In genomic region chr8:107035641-107036040, GRCm38 (mm10) we compare ENCODE assay signal across 33 mouse cellular contexts. TPM values are rescaled to one million over a fixed set of nuclear protein-coding genes. Genes with fewer than 3 reads are reported as not detected.
DNase-seq lines count a peak whose midpoint lies in the region; ATAC-seq lines count a peak whose summit lies in the region.
"Had no signal": no experiment of that assay in that cellular context is flagged by ENCODE, and none has a peak within 500 bp of the region (broad histone marks: within the 10 kb centered on the region; RNA-seq: fewer than 3 reads in every experiment).

No protein-coding gene starts in this region.

- 92% methylated on average over 3 of the region's 3 CpGs for WGBS in embryonic facial prominence, embryonic 13.5 days
- 90% methylated on average over 3 of the region's 3 CpGs for WGBS in embryonic facial prominence, embryonic 10.5 days
- WGBS in hindbrain, embryonic 13.5 days, result 83% methylated on average over 3 of the region's 3 CpGs
- WGBS in hindbrain, embryonic 10.5 days, result 90% methylated on average over 3 of the region's 3 CpGs

- ATAC-seq in embryonic facial prominence, embryonic 13.5 days (ENCODE audit: insufficient number of reproducible peaks, insufficient read depth, low FRiP score, low TSS enrichment, low read depth), result no peak
- no peak for ATAC-seq in hindbrain, embryonic 13.5 days (ENCODE audit: low FRiP score)
- no peak for ATAC-seq in megakaryocyte, adult 5-6 weeks (ENCODE audit: poor library complexity, severe bottlenecking)
- ATAC-seq: activated CD4-positive, CD25-positive, alpha-beta regulatory T cell, adult 4 months; CD4-positive, CD25-positive, alpha-beta regulatory T cell, adult 4 months; forebrain, embryonic 14.5 days; forebrain, embryonic 16.5 days; Patski had no signal

- H3K4me3 ChIP-seq in embryonic facial prominence, embryonic 13.5 days, result no peak overlapping the region
- H3K4me3 ChIP-seq in embryonic facial prominence, embryonic 10.5 days, result no peak overlapping the region
- H3K4me3 ChIP-seq in hindbrain, embryonic 13.5 days, result no peak overlapping the region
- H3K4me3 ChIP-seq in hindbrain, embryonic 10.5 days, result no peak overlapping the region
- peak overlapping the region; percentile 50 for H3K4me3 ChIP-seq in megakaryocyte, embryonic 14.5 days (replicated peaks)
- H3K4me3 ChIP-seq: embryonic facial prominence, embryonic 12.5 days; embryonic facial prominence, embryonic 15.5 days; erythroblast, embryonic 14.5 days; forebrain, embryonic 10.5 days; forebrain, embryonic 12.5 days had no signal

- no peaks in the 10 kb centered on the region for H3K9me3 ChIP-seq in embryonic facial prominence, embryonic 13.5 days
- H3K9me3 ChIP-seq in embryonic facial prominence, embryonic 10.5 days, result no peaks in the 10 kb centered on the region
- H3K9me3 ChIP-seq in hindbrain, embryonic 13.5 days, result no peaks in the 10 kb centered on the region
- no peaks in the 10 kb centered on the region for H3K9me3 ChIP-seq in hindbrain, embryonic 10.5 days
- H3K9me3 ChIP-seq in megakaryocyte, embryonic 14.5 days, result no peaks in the 10 kb centered on the region
- H3K9me3 ChIP-seq: embryonic facial prominence, embryonic 12.5 days; embryonic facial prominence, embryonic 15.5 days; forebrain, embryonic 10.5 days; forebrain, embryonic 12.5 days; G1E had no signal

- no peak overlapping the region for H3K27ac ChIP-seq in embryonic facial prominence, embryonic 13.5 days
- H3K27ac ChIP-seq in embryonic facial prominence, embryonic 10.5 days (replicated peaks), result no peak overlapping the region
- no peak overlapping the region for H3K27ac ChIP-seq in hindbrain, embryonic 13.5 days
- no peak overlapping the region for H3K27ac ChIP-seq in hindbrain, embryonic 10.5 days
- H3K27ac ChIP-seq: embryonic facial prominence, embryonic 12.5 days; embryonic facial prominence, embryonic 15.5 days; forebrain, embryonic 10.5 days; forebrain, embryonic 12.5 days had no signal

- H3K4me1 ChIP-seq in embryonic facial prominence, embryonic 13.5 days, result peaks cover 17% of the 10 kb centered on the region
- peaks cover 19% of the 10 kb centered on the region for H3K4me1 ChIP-seq in embryonic facial prominence, embryonic 10.5 days
- H3K4me1 ChIP-seq in hindbrain, embryonic 13.5 days (replicated peaks), result peaks cover 24% of the 10 kb centered on the region
- H3K4me1 ChIP-seq in hindbrain, embryonic 10.5 days (replicated peaks), result peaks cover 20% of the 10 kb centered on the region
- H3K4me1 ChIP-seq in megakaryocyte, embryonic 14.5 days, result peaks cover 43% of the 10 kb centered on the region

- no peaks in the 10 kb centered on the region for H3K27me3 ChIP-seq in embryonic facial prominence, embryonic 13.5 days
- no peaks in the 10 kb centered on the region for H3K27me3 ChIP-seq in embryonic facial prominence, embryonic 10.5 days (replicated peaks; ENCODE audit: low read depth, poor library complexity, severe bottlenecking)
- H3K27me3 ChIP-seq in hindbrain, embryonic 13.5 days, result no peaks in the 10 kb centered on the region
- no peaks in the 10 kb centered on the region for H3K27me3 ChIP-seq in hindbrain, embryonic 10.5 days (ENCODE audit: insufficient read depth, poor library complexity, severe bottlenecking)
- H3K27me3 ChIP-seq in megakaryocyte, embryonic 14.5 days (replicated peaks), result no peaks in the 10 kb centered on the region
- H3K27me3 ChIP-seq: CH12.LX; embryonic facial prominence, embryonic 12.5 days; embryonic facial prominence, embryonic 15.5 days; forebrain, embryonic 12.5 days; Patski had no signal

- peaks cover 47% of the 10 kb centered on the region for H3K36me3 ChIP-seq in embryonic facial prominence, embryonic 13.5 days
- peaks cover 34% of the 10 kb centered on the region for H3K36me3 ChIP-seq in embryonic facial prominence, embryonic 10.5 days (replicated peaks)
- peaks cover 46% of the 10 kb centered on the region for H3K36me3 ChIP-seq in hindbrain, embryonic 13.5 days
- H3K36me3 ChIP-seq in hindbrain, embryonic 10.5 days, result peaks cover 43% of the 10 kb centered on the region
- peaks cover 53% of the 10 kb centered on the region for H3K36me3 ChIP-seq in megakaryocyte, embryonic 14.5 days (replicated peaks; ENCODE audit: low read length)

- peak; percentile 56 to 68 for DNase-seq in cerebellum, postnatal 10 days
- DNase-seq in cerebellum, postnatal 25 days, result no peak
- DNase-seq in embryonic facial prominence, embryonic 10.5 days (ENCODE audit: low spot score), result no peak
- DNase-seq in hindbrain, embryonic 10.5 days (ENCODE audit: low spot score), result no peak
- DNase-seq: adrenal gland, adult 8-10 months; adrenal gland, postnatal 14 days; adrenal gland, postnatal 36 days; B cell, adult 2 months; cerebellum, adult 11 months; cerebellum, adult 18-20 months; cerebellum, adult 9-10 months; cerebellum, postnatal 36 days; embryo, embryonic 11 days had no signal

- no peak overlapping the region for H3K4me2 ChIP-seq in embryonic facial prominence, embryonic 13.5 days
- H3K4me2 ChIP-seq in hindbrain, embryonic 13.5 days, result no peak overlapping the region
- H3K4me2 ChIP-seq: embryonic facial prominence, embryonic 12.5 days; embryonic facial prominence, embryonic 15.5 days; forebrain, embryonic 12.5 days had no signal

- H3K9ac ChIP-seq in embryonic facial prominence, embryonic 13.5 days, result 0 out of 2 replicates have a peak overlapping the region, but pooled peaks have one; percentile 21
- peak overlapping the region; percentile 43; the same call in 1 of the 2 replicates for H3K9ac ChIP-seq in hindbrain, embryonic 13.5 days
- H3K9ac ChIP-seq: embryonic facial prominence, embryonic 12.5 days; embryonic facial prominence, embryonic 15.5 days; forebrain, embryonic 12.5 days had no signal

RNA-seq across cellular contexts. Expression of gene Vps4a, which starts 4.6 kb away (rescaled TPM):
- 81.6 and 81.7 TPM in 2 replicates for polyA plus RNA-seq in embryonic facial prominence, embryonic 13.5 days (2015; fragmentation: Nextera tagmentation; extraction: Ambion mirVana)
- 65.7 and 66.0 TPM in 2 replicates for polyA plus RNA-seq in embryonic facial prominence, embryonic 10.5 days (2016; fragmentation: Nextera tagmentation; extraction: Ambion mirVana)
- polyA plus RNA-seq in hindbrain, embryonic 13.5 days (2015; fragmentation: Nextera tagmentation; extraction: Ambion mirVana), result 139 and 143 TPM in 2 replicates
- 73.0 and 85.7 TPM in 2 replicates for polyA plus RNA-seq in hindbrain, embryonic 10.5 days (2016; fragmentation: Nextera tagmentation; extraction: Ambion mirVana)
- polyA plus RNA-seq in megakaryocyte, embryonic 14.5 days (2012; ENCODE audit: insufficient read depth, low replicate concordance), result 4.1 and 12.0 TPM in 2 replicates
- 33.9 and 36.9 TPM in 2 replicates for total RNA-seq in megakaryocyte, adult 5-6 weeks (2015)
- total RNA-seq in megakaryocyte, adult 5-6 weeks (2017), result 41.4 and 42.8 TPM in 2 replicates

RNA-seq across cellular contexts. Expression of gene Pdf, which starts 12.8 kb away (rescaled TPM):
- polyA plus RNA-seq in embryonic facial prominence, embryonic 13.5 days (2015; fragmentation: Nextera tagmentation; extraction: Ambion mirVana), result 51.1 and 55.7 TPM in 2 replicates
- polyA plus RNA-seq in embryonic facial prominence, embryonic 10.5 days (2016; fragmentation: Nextera tagmentation; extraction: Ambion mirVana), result 53.4 and 54.1 TPM in 2 replicates
- 36.8 and 38.5 TPM in 2 replicates for polyA plus RNA-seq in hindbrain, embryonic 13.5 days (2015; fragmentation: Nextera tagmentation; extraction: Ambion mirVana)
- polyA plus RNA-seq in hindbrain, embryonic 10.5 days (2016; fragmentation: Nextera tagmentation; extraction: Ambion mirVana), result 50.7 and 58.1 TPM in 2 replicates
- polyA plus RNA-seq in megakaryocyte, embryonic 14.5 days (2012; ENCODE audit: insufficient read depth, low replicate concordance), result 7.9 and 8.3 TPM in 2 replicates
- 9.8 and 12.9 TPM in 2 replicates for total RNA-seq in megakaryocyte, adult 5-6 weeks (2015)
- total RNA-seq in megakaryocyte, adult 5-6 weeks (2017), result 15.6 and 29.5 TPM in 2 replicates

RNA-seq across cellular contexts. Expression of gene Cog8, which starts 20.8 kb away (rescaled TPM):
- polyA plus RNA-seq in embryonic facial prominence, embryonic 13.5 days (2015; fragmentation: Nextera tagmentation; extraction: Ambion mirVana), result 39.9 and 40.4 TPM in 2 replicates
- polyA plus RNA-seq in embryonic facial prominence, embryonic 10.5 days (2016; fragmentation: Nextera tagmentation; extraction: Ambion mirVana), result 40.5 and 41.3 TPM in 2 replicates
- 39.6 and 40.9 TPM in 2 replicates for polyA plus RNA-seq in hindbrain, embryonic 13.5 days (2015; fragmentation: Nextera tagmentation; extraction: Ambion mirVana)
- 39.2 and 43.5 TPM in 2 replicates for polyA plus RNA-seq in hindbrain, embryonic 10.5 days (2016; fragmentation: Nextera tagmentation; extraction: Ambion mirVana)
- 9.2 and 18.5 TPM in 2 replicates for polyA plus RNA-seq in megakaryocyte, embryonic 14.5 days (2012; ENCODE audit: insufficient read depth, low replicate concordance)
- total RNA-seq in megakaryocyte, adult 5-6 weeks (2015), result 14.7 and 16.8 TPM in 2 replicates
- total RNA-seq in megakaryocyte, adult 5-6 weeks (2017), result 17.7 and 24.3 TPM in 2 replicates

RNA-seq across cellular contexts. Expression of gene Nip7, which starts 21.0 kb away (rescaled TPM):
- polyA plus RNA-seq in embryonic facial prominence, embryonic 13.5 days (2015; fragmentation: Nextera tagmentation; extraction: Ambion mirVana), result 87.2 and 109 TPM in 2 replicates
- 122 and 123 TPM in 2 replicates for polyA plus RNA-seq in embryonic facial prominence, embryonic 10.5 days (2016; fragmentation: Nextera tagmentation; extraction: Ambion mirVana)
- polyA plus RNA-seq in hindbrain, embryonic 13.5 days (2015; fragmentation: Nextera tagmentation; extraction: Ambion mirVana), result 73.7 and 77.6 TPM in 2 replicates
- polyA plus RNA-seq in hindbrain, embryonic 10.5 days (2016; fragmentation: Nextera tagmentation; extraction: Ambion mirVana), result 96.4 and 114 TPM in 2 replicates
- 4.2 and 5.3 TPM in 2 replicates for polyA plus RNA-seq in megakaryocyte, embryonic 14.5 days (2012; ENCODE audit: insufficient read depth, low replicate concordance)
- total RNA-seq in megakaryocyte, adult 5-6 weeks (2015), result 16.5 and 26.4 TPM in 2 replicates
- 10.6 and 12.5 TPM in 2 replicates for total RNA-seq in megakaryocyte, adult 5-6 weeks (2017)

RNA-seq across cellular contexts. Expression of gene Tmed6, which starts 29.8 kb away (rescaled TPM):
- polyA plus RNA-seq in embryonic facial prominence, embryonic 13.5 days (2015; fragmentation: Nextera tagmentation; extraction: Ambion mirVana), result not detected in 2 replicates
- not detected in 2 replicates for polyA plus RNA-seq in embryonic facial prominence, embryonic 10.5 days (2016; fragmentation: Nextera tagmentation; extraction: Ambion mirVana)
- polyA plus RNA-seq in hindbrain, embryonic 13.5 days (2015; fragmentation: Nextera tagmentation; extraction: Ambion mirVana), result not detected in 2 replicates
- not detected in 2 replicates for polyA plus RNA-seq in hindbrain, embryonic 10.5 days (2016; fragmentation: Nextera tagmentation; extraction: Ambion mirVana)
- not detected in 2 replicates for polyA plus RNA-seq in megakaryocyte, embryonic 14.5 days (2012; ENCODE audit: insufficient read depth, low replicate concordance)
- total RNA-seq in megakaryocyte, adult 5-6 weeks (2015), result 0.57 TPM in 1 of 2 replicates, not detected in the other
- total RNA-seq in megakaryocyte, adult 5-6 weeks (2017), result not detected in 2 replicates
- total RNA-seq: adrenal gland, adult 18-20 months; adrenal gland, adult 8-10 months; adrenal gland, postnatal 14 days; adrenal gland, postnatal 36 days; common myeloid progenitor, adult 5-6 weeks; G1E had no signal
- polyA plus RNA-seq: activated CD4-positive, CD25-positive, alpha-beta regulatory T cell, adult 4 months; brain, embryonic 14.5 days; CD4-positive, CD25-positive, alpha-beta regulatory T cell, adult 4 months; embryonic facial prominence, embryonic 12.5 days; embryonic facial prominence, embryonic 15.5 days; erythroblast, embryonic 14.5 days; forebrain, embryonic 10.5 days; forebrain, embryonic 12.5 days; forebrain, embryonic 14.5 days; forebrain, embryonic 16.5 days; frontal cortex, adult 2 months; G1E had no signal

Comparison
In these comparisons a context has a peak if more than half of its experiments do, and no peak if none do; other contexts are left out.
1. DNase-seq: peak in cerebellum, postnatal 10 days (2 of 2); none in cerebellum, postnatal 25 days (0 of 2), embryonic facial prominence, embryonic 10.5 days (single experiment) and hindbrain, embryonic 10.5 days (single experiment).